Mouse (Mus musculus): Measurements from ENCODE around the gene Cacnb2.

DNA sequence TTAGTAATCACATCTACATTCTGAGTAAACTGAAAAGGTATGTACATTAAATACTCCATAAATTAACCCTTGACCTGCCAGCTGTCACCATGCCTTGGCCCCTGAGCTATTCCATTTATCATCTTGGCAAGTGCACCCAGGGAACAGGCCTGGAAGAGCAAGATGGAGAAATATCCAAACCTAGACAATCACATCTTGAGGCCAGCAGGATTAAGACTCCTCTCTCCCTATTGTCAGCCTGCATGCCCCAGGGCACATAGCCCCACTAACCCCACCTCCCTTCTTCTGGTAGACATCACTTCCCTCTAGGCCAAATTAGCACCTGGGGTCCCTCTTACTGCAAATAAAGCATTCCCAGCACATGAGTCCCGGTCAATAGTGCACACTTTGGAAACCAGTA, 424.9 kb downstream of the Cacnb2 start:
- no peak for TF ChIP-seq CTCF (IDR thresholded peaks at IDR 0.05; ENCODE audit: insufficient read depth, low read depth, low read length)
- TF ChIP-seq POLR2A (IDR thresholded peaks at IDR 0.05; ENCODE audit: insufficient read depth, low read depth, low read length) = no peak

All from olfactory bulb, adult 2 months (tissue).